Mouse (Mus musculus): ENCODE data around the gene Hnrnpr. TPM values are rescaled to one million over a fixed set of nuclear protein-coding genes. Genes with fewer than 3 reads are reported as not detected.

Gene Hnrnpr
- total RNA-seq, 2 experiments from 2014 or later, result 41.1 to 119 TPM

DNA sequence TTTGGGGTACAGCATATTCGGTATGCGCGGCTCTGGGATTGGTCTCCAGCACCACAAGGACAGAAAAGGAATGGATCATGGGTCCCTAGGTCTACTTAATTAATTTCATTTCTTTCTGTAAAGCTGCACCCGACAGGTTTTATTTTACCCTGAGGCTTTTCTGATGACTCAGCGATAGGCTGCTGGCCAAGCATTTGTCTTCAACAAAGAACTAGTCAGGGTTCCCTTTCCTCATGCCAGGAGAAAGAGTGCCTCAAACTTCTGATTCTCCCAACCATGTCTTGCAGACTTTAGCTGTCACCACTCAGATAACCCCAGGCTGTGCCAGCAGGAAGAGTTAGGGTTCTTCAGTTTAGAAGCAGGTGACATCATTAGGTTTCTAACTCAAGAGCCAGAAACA, 66.3 kb downstream of the Hnrnpr start:
- ATAC-seq (replicated peaks; ENCODE audit: low FRiP score, poor library complexity, severe bottlenecking), result no peak

DNA sequence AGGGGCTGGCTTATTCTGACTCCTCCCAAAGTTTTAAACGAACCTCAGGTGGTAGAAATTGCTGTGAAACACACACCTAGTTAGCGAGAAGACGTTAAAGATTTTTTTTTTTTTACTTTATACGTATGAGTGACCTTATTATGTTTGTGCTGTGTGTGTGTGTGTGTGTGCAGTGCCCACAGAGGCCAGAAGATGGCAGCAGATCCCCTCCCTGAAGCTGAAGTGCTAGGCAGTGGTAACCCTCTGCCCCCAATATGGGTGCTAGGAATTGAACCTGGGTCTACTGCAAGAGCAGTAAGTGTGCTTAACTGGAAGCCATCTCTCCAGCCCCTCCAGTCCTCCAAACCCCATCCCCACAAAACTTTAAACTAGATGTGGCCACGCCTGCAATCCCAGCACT, 72.3 kb downstream of the Hnrnpr start:
- ATAC-seq (replicated peaks; ENCODE audit: low FRiP score, poor library complexity, severe bottlenecking), result no peak

DNA sequence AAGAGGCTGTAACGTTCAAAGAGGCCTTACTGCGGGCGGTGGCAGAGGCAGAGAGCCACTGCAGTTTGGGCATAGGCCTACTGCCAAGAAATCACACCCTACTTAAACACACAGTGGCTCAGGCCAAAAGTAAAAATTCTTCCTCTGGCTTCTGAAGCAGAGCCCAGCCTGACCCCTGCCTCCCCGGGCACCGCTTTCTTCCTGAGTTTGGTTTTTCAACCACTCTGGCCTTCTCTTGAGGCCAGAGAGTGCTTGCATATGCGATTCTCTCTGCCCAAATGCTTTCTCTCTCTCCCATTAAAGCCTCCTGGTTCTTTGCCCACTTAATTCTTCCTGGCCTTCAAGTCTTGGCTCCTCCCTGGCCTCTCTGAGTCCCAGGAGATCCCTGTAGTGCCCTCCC, 73.1 kb downstream of the Hnrnpr start:
- no peak for ATAC-seq (replicated peaks; ENCODE audit: low FRiP score, poor library complexity, severe bottlenecking)

GRCm38 (mm10) chr4:136387261-136387660, 76.5 kb downstream of the Hnrnpr start:
- ATAC-seq (replicated peaks; ENCODE audit: low FRiP score, poor library complexity, severe bottlenecking), result no peak

- no peak for ATAC-seq (replicated peaks; ENCODE audit: low FRiP score, poor library complexity, severe bottlenecking)
Observed at GRCm38 (mm10) chr4:136401806-136402205, 91.1 kb downstream of the Hnrnpr start.

- no peak for ATAC-seq (replicated peaks; ENCODE audit: low FRiP score, poor library complexity, severe bottlenecking)
Observed at GRCm38 (mm10) chr4:136407831-136408230, 97.1 kb downstream of the Hnrnpr start.

Other genes with a start within 250 kb of the Hnrnpr start
- gene Id3, start 167.4 kb upstream of the Hnrnpr start, total RNA-seq (2015; ENCODE audit: low replicate concordance), result not detected in 2 replicates
- gene Id3, start 167.4 kb upstream of the Hnrnpr start, total RNA-seq (2017; ENCODE audit: low replicate concordance), result not detected in 2 replicates
- gene E2f2, start 138.5 kb upstream of the Hnrnpr start, total RNA-seq (2015; ENCODE audit: low replicate concordance), result 226 and 246 TPM in 2 replicates
- gene E2f2, start 138.5 kb upstream of the Hnrnpr start, total RNA-seq (2017; ENCODE audit: low replicate concordance), result 344 and 364 TPM in 2 replicates
- gene Asap3, start 104.6 kb upstream of the Hnrnpr start, total RNA-seq (2015; ENCODE audit: low replicate concordance), result 0.19 TPM in 1 of 2 replicates, not detected in the other
- gene Asap3, start 104.6 kb upstream of the Hnrnpr start, total RNA-seq (2017; ENCODE audit: low replicate concordance), result 0.43 TPM in 1 of 2 replicates, not detected in the other
- gene Tcea3, start 63.2 kb upstream of the Hnrnpr start, total RNA-seq (2015; ENCODE audit: low replicate concordance), result not detected in 2 replicates
- gene Tcea3, start 63.2 kb upstream of the Hnrnpr start, total RNA-seq (2017; ENCODE audit: low replicate concordance), result not detected in 2 replicates
- gene Zfp46, start 26.3 kb upstream of the Hnrnpr start, total RNA-seq (2015; ENCODE audit: low replicate concordance), result 2.5 and 2.7 TPM in 2 replicates
- 2.8 and 7.0 TPM in 2 replicates for gene Zfp46, start 26.3 kb upstream of the Hnrnpr start, total RNA-seq (2017; ENCODE audit: low replicate concordance)
- not detected in 2 replicates for gene Htr1d, start 112.6 kb downstream of the Hnrnpr start, total RNA-seq (2015; ENCODE audit: low replicate concordance)
- not detected in 2 replicates for gene Htr1d, start 112.6 kb downstream of the Hnrnpr start, total RNA-seq (2017; ENCODE audit: low replicate concordance)
- gene 6030445D17Rik, start 151.3 kb downstream of the Hnrnpr start, total RNA-seq (2015; ENCODE audit: low replicate concordance), result not detected in 2 replicates
- not detected in 2 replicates for gene 6030445D17Rik, start 151.3 kb downstream of the Hnrnpr start, total RNA-seq (2017; ENCODE audit: low replicate concordance)
- gene Luzp1, start 158.8 kb downstream of the Hnrnpr start, total RNA-seq (2015; ENCODE audit: low replicate concordance), result 0.42 and 1.2 TPM in 2 replicates
- gene Luzp1, start 158.8 kb downstream of the Hnrnpr start, total RNA-seq (2017; ENCODE audit: low replicate concordance), result 1.0 and 10.7 TPM in 2 replicates

Measured in erythroblast, adult 5-6 weeks (primary cell).